Mouse (Mus musculus): ENCODE data around the gene Nfkbil1. TPM values are rescaled to one million over a fixed set of nuclear protein-coding genes. Genes with fewer than 3 reads are reported as not detected.

Nfkbil1 gene
- polyA plus RNA-seq, 1 experiment from 2014 or later, result 5.4 TPM

- Histone ChIP-seq H3K36me3 (ENCODE audit: control insufficient read depth, insufficient read depth, low read length) (no peaks in the 10 kb centered on the region), H3K4me3 (ENCODE audit: low read depth, low read length) (no peak overlapping the region), H3K9me3 (ENCODE audit: control insufficient read depth, low read length) (no peaks in the 10 kb centered on the region), H3K27ac (ENCODE audit: low read depth, low read length) (no peak overlapping the region), H3K4me1 (replicated peaks; ENCODE audit: control insufficient read depth, insufficient read depth, low read length) (peaks cover 3% of the 10 kb centered on the region; the same call in 1 of the 2 replicates), H3K27me3 (replicated peaks; ENCODE audit: control insufficient read depth, insufficient read depth, low read length) (peaks cover 51% of the 10 kb centered on the region), H3K4me2 (no peak overlapping the region), H3K9ac (ENCODE audit: low read depth, low read length) (no peak overlapping the region)
- ATAC-seq (replicated peaks; ENCODE audit: low FRiP score) (no peak), DNase-seq (ENCODE audit: low spot score) (no peak)
- 48% methylated on average over 10 of the region's 10 CpGs for WGBS
Observed at GRCm38 (mm10) chr17:35205380-35205769, 30.2 kb downstream of the Nfkbil1 start.

GRCm38 (mm10) chr17:35204494-35205379 lies 30.9 kb downstream of the Nfkbil1 start, which contains the start of gene Lta:
TSS of gene Lta (minus strand) at chr17:35205351.
- peaks cover 51% of the 10 kb centered on the region for H3K27me3 ChIP-seq (replicated peaks; ENCODE audit: control insufficient read depth, insufficient read depth, low read length)
- H3K9me3 ChIP-seq (ENCODE audit: control insufficient read depth, low read length), result no peaks in the 10 kb centered on the region
- H3K4me2 ChIP-seq, result no peak within 1 kb of the TSS
- H3K4me1 ChIP-seq (replicated peaks; ENCODE audit: control insufficient read depth, insufficient read depth, low read length), result peaks cover 3% of the 10 kb centered on the region; the same call in 1 of the 2 replicates
- no peak for DNase-seq (ENCODE audit: low spot score)
- no peak for ATAC-seq (replicated peaks; ENCODE audit: low FRiP score)
- WGBS, result 29% methylated on average over 20 of the region's 20 CpGs
- H3K36me3 ChIP-seq (ENCODE audit: control insufficient read depth, insufficient read depth, low read length), result no peaks in the 10 kb centered on the region
- H3K27ac ChIP-seq (ENCODE audit: low read depth, low read length), result no peak within 1 kb of the TSS
- H3K9ac ChIP-seq (ENCODE audit: low read depth, low read length), result no peak within 1 kb of the TSS
- no peak within 1 kb of the TSS for H3K4me3 ChIP-seq (ENCODE audit: low read depth, low read length)

- Histone ChIP-seq H3K27me3 (replicated peaks; ENCODE audit: control insufficient read depth, insufficient read depth, low read length) (peaks cover 57% of the 10 kb centered on the region), H3K4me1 (replicated peaks; ENCODE audit: control insufficient read depth, insufficient read depth, low read length) (peaks cover 3% of the 10 kb centered on the region; the same call in 1 of the 2 replicates), H3K9me3 (ENCODE audit: control insufficient read depth, low read length) (no peaks in the 10 kb centered on the region), H3K4me3 (ENCODE audit: low read depth, low read length) (no peak overlapping the region), H3K9ac (ENCODE audit: low read depth, low read length) (no peak overlapping the region), H3K27ac (ENCODE audit: low read depth, low read length) (no peak overlapping the region), H3K4me2 (no peak overlapping the region), H3K36me3 (ENCODE audit: control insufficient read depth, insufficient read depth, low read length) (no peaks in the 10 kb centered on the region)
- WGBS, result 56% methylated on average over 4 of the region's 4 CpGs
- ATAC-seq (replicated peaks; ENCODE audit: low FRiP score), result no peak
- DNase-seq (ENCODE audit: low spot score), result no peak
Observed at GRCm38 (mm10) chr17:35202442-35202841, 33.1 kb downstream of the Nfkbil1 start.

GRCm38 (mm10) chr17:35201787-35202186 lies 33.8 kb downstream of the Nfkbil1 start, which contains the start of gene Tnf:
TSS of gene Tnf (minus strand) at chr17:35202007.
- peaks cover 57% of the 10 kb centered on the region for H3K27me3 ChIP-seq (replicated peaks; ENCODE audit: control insufficient read depth, insufficient read depth, low read length)
- peaks cover 3% of the 10 kb centered on the region; the same call in 1 of the 2 replicates for H3K4me1 ChIP-seq (replicated peaks; ENCODE audit: control insufficient read depth, insufficient read depth, low read length)
- ATAC-seq (replicated peaks; ENCODE audit: low FRiP score) (no peak), DNase-seq (ENCODE audit: low spot score) (no peak)
- no peaks in the 10 kb centered on the region for H3K36me3 ChIP-seq (ENCODE audit: control insufficient read depth, insufficient read depth, low read length)
- H3K9me3 ChIP-seq (ENCODE audit: control insufficient read depth, low read length), result no peaks in the 10 kb centered on the region
- 24% methylated on average over 13 of the region's 13 CpGs for WGBS
- no peak within 1 kb of the TSS for H3K27ac ChIP-seq (ENCODE audit: low read depth, low read length)
- peak within 1 kb of the TSS; percentile 22 for H3K4me3 ChIP-seq (ENCODE audit: low read depth, low read length)
- peak within 1 kb of the TSS; percentile 44 for H3K4me2 ChIP-seq
- no peak within 1 kb of the TSS for H3K9ac ChIP-seq (ENCODE audit: low read depth, low read length)

- 35% methylated on average over 11 of the region's 11 CpGs for WGBS
- Histone ChIP-seq H3K4me3 (ENCODE audit: low read depth, low read length) (peak overlapping the region; percentile 22), H3K27ac (ENCODE audit: low read depth, low read length) (no peak overlapping the region), H3K36me3 (ENCODE audit: control insufficient read depth, insufficient read depth, low read length) (no peaks in the 10 kb centered on the region), H3K4me1 (replicated peaks; ENCODE audit: control insufficient read depth, insufficient read depth, low read length) (peaks cover 3% of the 10 kb centered on the region; the same call in 1 of the 2 replicates), H3K9ac (ENCODE audit: low read depth, low read length) (no peak overlapping the region), H3K4me2 (peak overlapping the region; percentile 44), H3K27me3 (replicated peaks; ENCODE audit: control insufficient read depth, insufficient read depth, low read length) (peaks cover 62% of the 10 kb centered on the region), H3K9me3 (ENCODE audit: control insufficient read depth, low read length) (no peaks in the 10 kb centered on the region)
- DNase-seq (ENCODE audit: low spot score) (no peak), ATAC-seq (replicated peaks; ENCODE audit: low FRiP score) (no peak)
Observed at GRCm38 (mm10) chr17:35201128-35201527, 34.5 kb downstream of the Nfkbil1 start.

- H3K4me1 ChIP-seq (replicated peaks; ENCODE audit: control insufficient read depth, insufficient read depth, low read length), result peaks cover 3% of the 10 kb centered on the region; the same call in 1 of the 2 replicates
- H3K4me3 ChIP-seq (ENCODE audit: low read depth, low read length), result no peak overlapping the region
- WGBS, result 52% methylated on average over 11 of the region's 11 CpGs
- DNase-seq (ENCODE audit: low spot score) (no peak), ATAC-seq (replicated peaks; ENCODE audit: low FRiP score) (no peak)
- peaks cover 62% of the 10 kb centered on the region for H3K27me3 ChIP-seq (replicated peaks; ENCODE audit: control insufficient read depth, insufficient read depth, low read length)
- H3K4me2 ChIP-seq, result peak overlapping the region; percentile 44
- no peak overlapping the region for H3K9ac ChIP-seq (ENCODE audit: low read depth, low read length)
- no peaks in the 10 kb centered on the region for H3K36me3 ChIP-seq (ENCODE audit: control insufficient read depth, insufficient read depth, low read length)
- H3K9me3 ChIP-seq (ENCODE audit: control insufficient read depth, low read length), result no peaks in the 10 kb centered on the region
- H3K27ac ChIP-seq (ENCODE audit: low read depth, low read length), result no peak overlapping the region
Observed at GRCm38 (mm10) chr17:35200398-35200797, 35.2 kb downstream of the Nfkbil1 start.

- DNase-seq (ENCODE audit: low spot score) (no peak), ATAC-seq (replicated peaks; ENCODE audit: low FRiP score) (no peak)
- no peak overlapping the region for H3K9ac ChIP-seq (ENCODE audit: low read depth, low read length)
- no peak overlapping the region for H3K27ac ChIP-seq (ENCODE audit: low read depth, low read length)
- no peak overlapping the region for H3K4me2 ChIP-seq
- 55% methylated on average over 8 of the region's 8 CpGs for WGBS
- peaks cover 11% of the 10 kb centered on the region for H3K4me1 ChIP-seq (replicated peaks; ENCODE audit: control insufficient read depth, insufficient read depth, low read length)
- no peak overlapping the region for H3K4me3 ChIP-seq (ENCODE audit: low read depth, low read length)
- no peaks in the 10 kb centered on the region for H3K9me3 ChIP-seq (ENCODE audit: control insufficient read depth, low read length)
- peaks cover 59% of the 10 kb centered on the region for H3K27me3 ChIP-seq (replicated peaks; ENCODE audit: control insufficient read depth, insufficient read depth, low read length)
- H3K36me3 ChIP-seq (ENCODE audit: control insufficient read depth, insufficient read depth, low read length), result no peaks in the 10 kb centered on the region
Observed at GRCm38 (mm10) chr17:35198946-35199345, 36.6 kb downstream of the Nfkbil1 start.

- H3K36me3 ChIP-seq (ENCODE audit: control insufficient read depth, insufficient read depth, low read length), result no peaks in the 10 kb centered on the region
- H3K9ac ChIP-seq (ENCODE audit: low read depth, low read length), result no peak overlapping the region
- peaks cover 14% of the 10 kb centered on the region for H3K4me1 ChIP-seq (replicated peaks; ENCODE audit: control insufficient read depth, insufficient read depth, low read length)
- H3K27ac ChIP-seq (ENCODE audit: low read depth, low read length), result no peak overlapping the region
- DNase-seq (ENCODE audit: low spot score) (no peak), ATAC-seq (replicated peaks; ENCODE audit: low FRiP score) (no peak)
- H3K4me3 ChIP-seq (ENCODE audit: low read depth, low read length), result no peak overlapping the region
- H3K9me3 ChIP-seq (ENCODE audit: control insufficient read depth, low read length), result no peaks in the 10 kb centered on the region
- peaks cover 50% of the 10 kb centered on the region for H3K27me3 ChIP-seq (replicated peaks; ENCODE audit: control insufficient read depth, insufficient read depth, low read length)
- H3K4me2 ChIP-seq, result no peak overlapping the region
- whole genome bisulfite sequencing, result 59% methylated on average over 7 of the region's 7 CpGs
Observed at GRCm38 (mm10) chr17:35198029-35198428, 37.6 kb downstream of the Nfkbil1 start.

Data from liver, embryonic 11.5 days (tissue).